Mouse (Mus musculus) spleen, postnatal 4 days (tissue): Measurements from ENCODE around the gene Fut7.
A peak's percentile ranks its signal among the peaks of the same experiment; 100 is the strongest.

Experiments
- DNase-seq, 2 experiments: peaks; one replicate each; pipeline ENCODE4 v3.0.0; 2022; ENCODE audit warnings: low spot score in 2 of 2

The Fut7 gene

DNA sequence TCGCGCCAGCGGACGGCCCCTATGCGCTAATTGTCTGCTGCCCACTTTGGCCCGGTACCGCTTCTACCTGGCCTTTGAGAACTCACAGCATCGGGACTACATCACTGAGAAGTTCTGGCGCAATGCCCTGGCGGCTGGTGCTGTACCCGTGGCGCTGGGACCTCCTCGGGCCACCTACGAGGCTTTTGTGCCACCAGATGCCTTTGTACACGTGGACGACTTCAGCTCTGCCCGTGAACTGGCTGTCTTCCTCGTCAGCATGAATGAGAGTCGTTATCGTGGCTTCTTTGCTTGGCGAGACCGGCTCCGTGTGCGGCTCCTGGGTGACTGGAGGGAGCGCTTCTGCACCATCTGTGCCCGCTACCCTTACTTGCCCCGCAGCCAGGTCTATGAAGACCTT is 2.4 kb downstream of the Fut7 start:
- DNase-seq, result peak in 1 of 2 experiments; percentile 60

- peak; percentile 68 to 88 for DNase-seq
Observed at GRCm38 (mm10) chr2:25426721-25427191, 3.7 kb downstream of the Fut7 start.

DNA sequence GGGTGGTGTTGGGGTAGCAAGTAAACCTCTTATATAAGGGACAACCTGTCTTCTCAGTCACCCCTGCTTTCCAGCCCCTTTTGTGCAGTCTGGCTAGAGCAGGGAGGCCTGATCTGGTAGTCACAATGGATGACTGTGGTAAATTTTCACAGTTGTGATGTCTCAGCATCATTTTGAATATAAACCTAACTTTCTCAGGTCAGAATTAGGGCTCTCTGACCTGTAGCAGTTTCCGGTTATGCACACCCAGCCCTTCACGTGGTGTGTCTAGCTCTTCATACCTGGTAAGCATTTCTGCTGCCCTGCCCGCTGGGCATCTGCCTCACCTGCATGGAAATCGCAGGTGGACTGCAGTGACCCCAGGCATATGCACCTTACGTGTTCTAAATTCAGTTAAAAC is 4.2 kb downstream of the Fut7 start:
- DNase-seq, result no peak

DNA sequence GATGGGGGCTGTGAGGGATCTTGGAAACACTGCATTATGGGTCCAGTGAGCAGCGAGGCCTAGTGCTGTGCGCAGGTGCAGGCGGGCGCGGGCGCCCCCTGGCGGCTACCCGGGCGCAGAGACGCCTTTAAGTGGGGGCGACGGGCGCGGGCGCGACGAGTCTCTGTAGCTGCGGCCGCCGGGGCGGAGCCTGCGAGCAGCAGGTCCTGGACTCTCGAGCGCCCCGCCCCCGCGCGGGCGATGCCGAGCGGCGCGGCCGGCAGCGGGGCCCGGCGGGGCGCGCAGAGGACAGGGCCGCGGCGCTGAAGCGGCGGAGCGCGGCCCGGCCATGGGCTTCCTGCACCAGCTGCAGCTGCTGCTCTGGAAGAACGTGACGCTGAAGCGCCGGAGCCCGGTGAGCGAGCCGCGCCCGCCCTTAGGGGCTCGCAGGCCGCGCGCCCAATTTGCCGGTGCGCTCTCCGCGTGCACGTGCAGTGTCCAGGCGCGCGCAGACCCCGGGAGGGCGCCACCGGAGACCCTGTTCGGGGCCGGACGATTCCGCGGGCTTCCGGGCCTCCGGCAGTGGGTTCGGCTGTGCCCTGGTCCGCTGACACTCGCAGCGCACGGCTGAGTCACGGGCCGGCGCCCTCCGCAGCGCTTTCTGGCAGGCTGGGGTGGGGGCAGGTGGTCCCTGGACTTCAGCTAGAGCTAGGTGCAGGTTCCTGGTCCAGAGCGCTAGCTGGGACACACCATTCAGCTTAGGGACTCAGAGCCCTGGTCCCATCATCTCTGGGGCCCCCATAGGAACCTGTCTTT is 5.6 kb downstream of the Fut7 start, which contains the start of gene Abca2:
Gene Abca2 (plus strand): TSS at position 262 of the 795 bp plus-strand sequence.
- DNase-seq, result peak; percentile 92 to 98

- DNase-seq, result peak in 1 of 2 experiments; percentile 58
Observed at GRCm38 (mm10) chr2:25429435-25430180, 6.5 kb downstream of the Fut7 start.

DNA sequence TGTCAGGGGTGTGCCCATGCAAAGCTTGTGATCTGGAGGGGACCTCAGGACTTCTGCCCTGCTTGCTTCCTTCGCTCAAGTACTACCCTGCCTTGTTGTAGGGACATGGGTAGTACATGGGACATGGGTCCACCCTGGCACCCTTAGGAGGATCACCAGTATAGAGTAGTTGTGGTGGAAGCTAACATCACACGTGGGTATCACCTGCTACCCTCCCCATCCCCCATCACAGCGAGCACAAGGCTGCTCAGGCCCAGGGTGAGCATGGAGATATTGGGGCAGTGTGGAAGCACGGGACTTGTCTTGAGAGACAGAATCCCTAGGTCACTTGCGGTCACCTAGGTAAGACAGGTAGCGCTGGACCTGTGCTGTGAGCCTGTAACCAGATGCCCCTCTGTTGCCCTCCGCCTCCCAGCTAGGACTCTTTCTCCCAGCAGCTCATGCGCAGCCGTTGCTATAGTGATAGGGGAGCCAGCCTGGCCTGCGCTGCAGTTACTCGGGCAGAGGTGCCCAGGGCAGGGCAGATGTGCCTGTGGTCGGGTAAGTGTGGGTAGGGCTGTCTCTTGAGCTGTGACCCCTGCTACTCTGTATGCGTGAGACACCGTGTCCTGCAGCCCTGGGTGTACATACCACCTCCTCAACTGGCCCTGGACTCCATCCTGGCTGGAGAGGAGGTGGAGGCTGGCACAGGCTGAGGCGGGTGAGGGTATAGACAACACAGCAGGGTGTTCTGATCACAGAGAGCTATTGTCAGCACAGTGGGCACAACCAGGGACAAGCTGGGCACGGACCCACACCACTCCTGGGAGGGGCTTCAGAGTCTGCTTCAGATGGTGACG is 7.5 kb downstream of the Fut7 start:
- peak in 1 of 2 experiments; percentile 63 for DNase-seq

DNA sequence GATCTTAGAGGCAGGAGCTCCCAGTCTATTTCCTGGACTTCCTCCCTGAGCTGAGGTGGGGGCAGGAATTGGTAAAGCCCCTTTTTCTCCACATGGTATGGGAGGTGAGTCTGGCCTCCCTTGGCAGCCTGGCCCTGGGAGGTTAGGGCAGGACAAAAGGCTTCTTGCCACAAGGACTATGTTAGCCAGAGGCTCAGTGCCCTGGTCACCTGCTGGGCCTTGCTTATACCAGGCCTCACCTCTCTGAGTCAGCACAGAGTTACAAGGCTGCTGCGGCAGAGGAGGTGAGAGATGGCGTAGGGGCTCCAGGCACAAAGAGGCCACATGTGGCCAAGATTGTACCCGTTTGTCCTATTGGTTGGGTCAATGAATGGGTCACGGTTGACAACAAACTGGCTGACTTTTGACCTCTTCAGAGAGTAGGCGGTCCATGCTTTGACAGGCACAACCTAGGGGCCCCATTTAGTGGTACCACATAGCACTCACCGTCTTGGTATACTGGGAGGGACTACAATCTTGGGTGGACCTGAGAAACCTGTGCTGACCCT is 8.3 kb downstream of the Fut7 start:
- peak in 1 of 2 experiments; percentile 57 for DNase-seq

- peak in 1 of 2 experiments; percentile 63 for DNase-seq
Observed at GRCm38 (mm10) chr2:25432326-25433098, 9.4 kb downstream of the Fut7 start.

DNA sequence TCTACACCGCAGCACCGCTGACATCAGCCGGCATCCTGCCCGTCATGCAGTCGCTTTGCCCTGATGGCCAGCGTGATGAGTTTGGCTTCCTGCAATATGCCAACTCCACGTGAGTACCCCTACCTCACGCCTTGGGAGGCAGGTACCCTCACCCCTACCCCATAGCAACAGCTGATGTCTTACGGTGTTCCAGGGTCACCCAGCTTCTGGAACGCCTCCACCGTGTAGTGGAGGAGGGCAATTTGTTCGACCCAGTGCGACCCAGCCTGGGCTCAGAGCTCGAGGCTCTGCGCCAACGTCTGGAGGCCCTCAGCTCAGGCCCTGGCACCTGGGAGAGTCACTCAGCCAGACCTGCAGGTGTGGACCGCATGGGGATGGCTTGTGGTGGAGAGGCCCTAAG is 10.0 kb downstream of the Fut7 start:
- DNase-seq, result no peak

GRCm38 (mm10) chr2:25434292-25434691 is 11.2 kb downstream of the Fut7 start:
- peak in 1 of 2 experiments; percentile 58 for DNase-seq

DNA sequence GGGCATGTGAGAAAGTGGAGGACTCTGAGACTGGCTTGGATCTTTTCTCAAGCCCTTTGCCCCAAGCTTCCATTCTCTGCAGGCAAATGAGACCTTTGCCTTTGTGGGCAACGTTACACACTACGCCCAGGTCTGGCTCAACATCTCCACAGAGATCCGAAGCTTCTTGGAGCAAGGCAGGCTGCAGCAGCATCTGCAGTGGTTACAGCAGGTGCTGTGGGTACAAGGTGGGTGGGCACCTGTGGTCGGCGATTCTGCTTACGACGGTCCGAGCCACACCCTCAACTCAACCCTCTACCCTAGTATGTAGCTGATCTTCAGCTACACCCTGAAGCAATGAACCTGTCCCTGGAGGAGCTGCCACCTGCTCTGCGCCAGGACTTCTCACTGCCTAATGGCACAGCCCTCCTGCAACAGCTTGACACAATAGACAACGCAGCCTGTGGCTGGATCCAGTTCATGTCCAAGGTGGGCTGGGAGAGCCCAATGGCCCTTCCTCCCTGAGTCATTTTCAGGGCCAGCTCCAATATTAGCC is 13.3 kb downstream of the Fut7 start:
- no peak for DNase-seq

GRCm38 (mm10) chr2:25441067-25441466 is 18.0 kb downstream of the Fut7 start:
- no peak for DNase-seq

- no peak for DNase-seq
Observed at GRCm38 (mm10) chr2:25442682-25443081, 19.6 kb downstream of the Fut7 start.

GRCm38 (mm10) chr2:25450853-25451647 is 28.0 kb downstream of the Fut7 start:
- no peak for DNase-seq

DNA sequence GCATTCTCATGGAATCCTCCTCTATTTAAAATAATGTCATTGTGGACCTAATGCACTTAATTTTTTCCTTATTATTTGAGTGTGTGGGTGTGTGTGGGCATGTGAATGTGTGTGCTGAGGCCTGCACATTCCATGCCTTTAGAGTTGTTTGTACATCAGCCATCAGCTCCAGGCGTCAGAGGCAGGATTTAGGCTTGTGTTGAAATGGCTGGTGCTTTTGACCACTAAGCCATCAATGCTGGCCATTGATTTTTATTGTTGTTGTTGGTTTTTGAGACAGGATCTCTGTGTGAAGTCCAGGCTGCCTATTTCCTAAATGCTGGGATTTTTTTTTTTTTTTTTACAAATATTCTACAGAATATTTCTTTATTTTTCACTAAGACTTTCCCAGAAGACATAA is 29.9 kb downstream of the Fut7 start:
- no peak for DNase-seq

- DNase-seq, result no peak
Observed at GRCm38 (mm10) chr2:25456205-25456953, 33.3 kb downstream of the Fut7 start, which contains the start of gene Clic3. Clic3 (plus strand) TSS chr2:25456838.

DNA sequence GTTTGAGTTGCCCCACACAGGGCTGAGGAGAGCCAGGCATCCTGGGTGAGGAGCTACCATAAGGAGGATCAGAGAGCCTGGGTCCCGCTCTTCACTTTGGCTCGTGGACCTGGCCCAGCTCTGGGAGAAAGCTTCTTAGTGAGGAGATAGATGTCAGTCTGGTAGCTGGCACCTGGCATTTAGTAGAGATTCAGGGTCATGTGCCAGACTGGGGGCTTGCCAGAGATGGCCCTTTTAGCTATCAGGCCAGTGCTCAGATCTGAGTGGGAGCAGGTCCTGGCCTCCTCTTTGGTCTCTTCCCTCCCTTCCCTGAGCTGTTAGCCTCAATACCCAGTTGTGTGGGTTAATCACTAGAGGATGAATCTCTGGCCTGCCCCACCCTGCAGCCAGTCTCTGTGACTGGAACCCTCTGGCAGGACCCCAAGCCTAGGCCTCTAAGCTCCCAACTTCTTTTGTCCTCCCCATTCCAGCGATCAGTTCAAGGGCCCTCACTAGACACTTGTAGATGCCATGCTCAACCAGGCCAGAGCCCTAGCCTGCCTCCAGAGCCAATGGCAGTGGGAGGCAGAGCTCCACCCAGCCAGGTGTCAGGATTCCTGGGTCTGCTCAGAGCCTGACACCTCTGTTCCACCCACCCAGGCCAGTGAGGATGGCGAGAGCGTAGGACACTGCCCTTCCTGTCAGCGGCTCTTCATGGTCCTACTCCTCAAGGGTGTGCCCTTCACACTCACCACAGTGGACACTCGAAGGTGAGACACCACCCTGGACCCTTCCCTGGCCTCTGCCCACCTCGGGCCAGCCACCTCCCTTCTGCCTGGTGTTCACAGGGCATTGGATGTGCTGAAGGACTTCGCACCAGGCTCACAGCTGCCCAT is 34.2 kb downstream of the Fut7 start:
- no peak for DNase-seq

GRCm38 (mm10) chr2:25458911-25459310 is 35.8 kb downstream of the Fut7 start:
- no peak for DNase-seq
